Mouse (Mus musculus) limb, embryonic 13.5 days (tissue): ENCODE results near the gene Arid1a. TPM values are rescaled to one million over a fixed set of nuclear protein-coding genes. Genes with fewer than 3 reads are reported as not detected.

ENCODE experiments used
- ATAC-seq: fragments of 200-750 bp; cut with Nextera tagmentation; 2 replicates; pipeline ENCODE4 v1.8.0; 2017; ENCODE audit warnings: low read depth, moderate number of reproducible peaks, moderate TSS enrichment; ENCODE audit not compliant: low FRiP score
- H3K27ac ChIP-seq: fragments of 300-500 bp; sonication (generic); 2 replicates; pipeline ENCODE4 v1.5.1; 2015; ENCODE audit warnings: inconsistent platforms, mild to moderate bottlenecking, moderate library complexity
- H3K27me3 ChIP-seq: fragments of 300-500 bp; sonication (generic); 2 replicates; pipeline ENCODE4 v1.6.1; 2015; ENCODE audit warnings: mild to moderate bottlenecking, inconsistent platforms
- H3K36me3 ChIP-seq: fragments of 300-500 bp; sonication (generic); 2 replicates; pipeline ENCODE4 v1.6.1; 2015; ENCODE audit warnings: inconsistent platforms, mild to moderate bottlenecking, moderate library complexity
- H3K4me1 ChIP-seq: fragments of 300-500 bp; sonication (generic); 2 replicates; pipeline ENCODE4 v1.6.1; 2015; ENCODE audit warnings: inconsistent platforms
- H3K4me2 ChIP-seq: fragments of 300-500 bp; sonication (generic); replicated peaks from 2 replicates; pipeline ENCODE4 v1.6.1; 2015; ENCODE audit warnings: inconsistent platforms, mild to moderate bottlenecking, moderate library complexity
- H3K4me3 ChIP-seq: fragments of 300-500 bp; sonication (generic); 2 replicates; pipeline ENCODE4 v1.5.1; 2015; ENCODE audit warnings: moderate library complexity, mild to moderate bottlenecking, inconsistent platforms
- H3K9ac ChIP-seq: fragments of 300-500 bp; sonication (generic); 2 replicates; pipeline ENCODE4 v1.6.1; 2015; ENCODE audit warnings: mild to moderate bottlenecking, inconsistent platforms
- H3K9me3 ChIP-seq: fragments of 300-500 bp; sonication (generic); 2 replicates; pipeline ENCODE4 v1.6.1; 2016; ENCODE audit warnings: inconsistent platforms
- WGBS: fragments of 180-500 bp; shearing (Covaris S2); methylation state at CpG from one replicate; pipeline ENCODE4 v1.1.7; 2015; 5-methylcytosine and 5-hydroxymethylcytosine counted together
- polyA plus RNA-seq: library from polyadenylated mRNA; unstranded; fragments of >200 nt; fragmentation: Nextera tagmentation; extraction: Ambion mirVana; gene quantifications from 2 replicates; pipeline ENCODE4 v1.2.1, GENCODE M21; 2015

Gene Arid1a
- polyA plus RNA-seq = 34.0 and 35.8 TPM in 2 replicates

DNA sequence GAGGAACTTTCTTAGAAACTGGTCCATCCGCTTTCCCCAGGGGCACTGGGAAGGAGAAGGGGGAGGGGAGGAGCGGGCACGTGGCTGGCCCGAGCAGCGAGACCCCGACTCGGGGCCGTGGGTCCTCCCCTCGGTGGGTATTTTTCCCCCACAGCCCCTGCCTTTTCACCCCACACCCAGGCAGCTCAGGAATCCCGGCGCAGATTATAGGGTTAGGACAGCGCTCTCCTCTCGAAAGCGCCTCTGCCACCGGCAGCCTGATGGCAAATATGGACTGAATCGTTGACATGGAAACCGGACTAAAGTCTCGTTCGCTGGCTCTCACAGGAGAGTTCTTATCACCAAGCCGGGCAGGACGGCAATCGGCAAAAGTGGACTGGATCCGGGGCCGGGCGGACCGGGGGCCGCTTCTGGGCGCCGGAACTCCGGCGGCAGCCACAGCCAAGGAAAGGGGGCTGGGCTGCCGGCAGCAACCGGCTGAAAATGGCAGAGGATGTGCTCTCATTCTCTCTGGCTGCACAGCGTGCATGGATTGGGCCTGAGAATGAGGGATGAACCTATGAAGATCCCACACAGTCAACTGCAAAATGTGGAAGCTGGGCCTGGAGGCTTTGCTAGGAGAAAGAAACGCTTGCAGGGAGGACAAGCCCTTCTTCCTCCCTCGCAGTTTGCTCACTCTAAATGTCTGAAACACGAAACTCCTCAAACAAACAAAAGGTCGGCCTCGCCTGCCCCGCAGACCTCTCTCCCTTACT lies at the start of gene Arid1a:
Arid1a (minus strand) TSS at position 256 of the 755 bp plus-strand sequence.
- peaks cover 17% of the 10 kb centered on the region for H3K4me1 ChIP-seq
- peak within 1 kb of the TSS; percentile 100 for H3K4me3 ChIP-seq
- peak within 1 kb of the TSS; percentile 92 for H3K4me2 ChIP-seq
- WGBS = under 1% methylated on average over 40 of the region's 40 CpGs
- ATAC-seq = peak; percentile 45
- H3K27me3 ChIP-seq = no peaks in the 10 kb centered on the region
- H3K36me3 ChIP-seq = no peaks in the 10 kb centered on the region
- H3K9ac ChIP-seq = peak within 1 kb of the TSS; percentile 100
- H3K27ac ChIP-seq = peak within 1 kb of the TSS; percentile 100
- H3K9me3 ChIP-seq = no peaks in the 10 kb centered on the region

DNA sequence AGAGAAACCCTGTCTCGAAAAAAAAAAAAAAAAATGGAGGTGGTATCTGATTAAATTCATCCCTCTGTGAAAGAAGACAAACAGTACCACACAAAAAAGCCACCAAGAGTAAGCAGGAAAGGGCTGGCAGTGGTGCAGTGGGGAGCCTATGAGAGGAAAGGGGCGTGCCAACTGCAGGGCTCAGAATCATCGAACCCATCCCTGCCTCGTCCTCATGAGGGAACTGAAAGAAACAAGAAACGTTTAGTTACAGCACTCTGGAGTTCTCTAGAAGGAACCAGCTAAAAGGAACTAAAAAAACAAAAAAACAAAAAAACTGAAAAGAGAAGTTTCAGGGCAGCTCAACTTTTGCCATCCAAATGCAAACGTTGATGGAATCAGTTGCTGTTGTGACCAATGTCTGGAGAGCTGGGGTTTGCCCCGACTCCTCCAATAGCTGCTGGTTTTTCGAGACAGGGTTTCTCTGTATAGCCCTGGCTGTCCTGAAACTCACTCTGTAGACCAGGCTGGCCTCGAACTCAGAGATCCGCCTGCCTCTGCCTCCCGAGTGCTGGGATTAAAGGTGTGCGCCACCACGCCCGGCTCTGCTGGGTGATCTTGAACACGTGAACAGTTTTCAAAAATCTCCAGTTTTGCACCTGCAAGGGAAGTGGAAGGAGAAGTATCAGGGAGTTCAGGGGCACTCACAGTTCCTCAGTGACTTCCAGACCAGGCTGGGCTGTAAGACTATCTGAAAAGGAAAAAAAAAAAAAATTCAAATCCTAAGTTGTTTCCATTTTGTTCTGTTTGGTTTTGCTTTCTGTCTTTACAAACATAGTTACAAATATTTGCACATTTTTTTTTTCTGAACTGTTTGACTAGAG lies 48.1 kb upstream of the Arid1a start:
- no peak overlapping the region for H3K27ac ChIP-seq
- no peaks in the 10 kb centered on the region for H3K27me3 ChIP-seq
- no peak overlapping the region for H3K4me2 ChIP-seq
- H3K9me3 ChIP-seq = no peaks in the 10 kb centered on the region
- ATAC-seq = no peak
- H3K36me3 ChIP-seq = no peaks in the 10 kb centered on the region
- 73% methylated on average over 15 of the region's 15 CpGs for WGBS
- no peaks in the 10 kb centered on the region for H3K4me1 ChIP-seq
- H3K4me3 ChIP-seq = no peak overlapping the region
- H3K9ac ChIP-seq = no peak overlapping the region

DNA sequence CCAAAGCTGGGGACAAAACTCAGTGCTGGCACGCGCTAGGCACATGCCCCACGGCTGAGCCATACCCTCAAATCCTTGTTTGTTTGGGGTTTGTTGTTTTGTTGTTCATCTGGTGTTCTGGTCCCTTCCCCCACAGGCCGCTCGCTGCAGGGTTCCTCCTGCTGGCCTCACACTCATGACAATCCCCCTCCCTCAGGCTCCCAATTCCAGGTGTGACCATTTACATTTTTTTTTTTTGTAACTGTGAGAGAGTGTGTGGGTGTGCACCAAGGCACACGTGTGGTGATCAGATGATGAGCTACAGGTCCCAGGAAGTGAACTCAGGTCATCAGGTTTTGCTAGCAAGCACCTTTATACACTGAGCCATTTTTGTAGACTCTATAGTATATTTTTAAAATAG lies 44.0 kb upstream of the Arid1a start:
- Histone ChIP-seq H3K27ac (no peak overlapping the region), H3K9me3 (no peaks in the 10 kb centered on the region), H3K4me1 (no peaks in the 10 kb centered on the region), H3K9ac (no peak overlapping the region), H3K27me3 (no peaks in the 10 kb centered on the region), H3K36me3 (no peaks in the 10 kb centered on the region), H3K4me3 (no peak overlapping the region), H3K4me2 (no peak overlapping the region)
- WGBS = 24% methylated on average over 6 of the region's 6 CpGs
- no peak for ATAC-seq

DNA sequence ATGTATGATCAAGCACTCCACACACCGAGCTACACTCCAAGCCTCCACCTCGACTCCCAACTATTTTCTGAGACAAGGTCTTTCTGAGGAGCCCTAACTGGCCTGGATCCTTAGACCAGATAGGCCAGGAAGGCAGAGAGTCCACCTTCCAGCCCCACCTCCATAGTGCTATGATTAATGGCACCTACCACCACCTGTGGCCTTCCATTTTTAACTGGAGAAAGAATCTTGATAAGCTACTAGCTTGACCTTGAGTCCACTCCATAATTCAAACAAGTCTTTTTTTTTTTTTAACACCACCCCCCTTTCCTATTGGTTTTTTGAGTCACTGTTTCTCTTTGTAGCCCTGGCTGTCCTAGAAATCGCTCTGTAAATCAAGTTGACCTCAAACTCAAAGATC lies 36.7 kb upstream of the Arid1a start:
- WGBS = 89% methylated on average over 3 of the region's 3 CpGs
- Histone ChIP-seq H3K4me2 (no peak overlapping the region), H3K27me3 (no peaks in the 10 kb centered on the region), H3K36me3 (no peaks in the 10 kb centered on the region), H3K9ac (no peak overlapping the region), H3K4me3 (no peak overlapping the region), H3K4me1 (no peaks in the 10 kb centered on the region), H3K9me3 (no peaks in the 10 kb centered on the region), H3K27ac (no peak overlapping the region)
- ATAC-seq = no peak

DNA sequence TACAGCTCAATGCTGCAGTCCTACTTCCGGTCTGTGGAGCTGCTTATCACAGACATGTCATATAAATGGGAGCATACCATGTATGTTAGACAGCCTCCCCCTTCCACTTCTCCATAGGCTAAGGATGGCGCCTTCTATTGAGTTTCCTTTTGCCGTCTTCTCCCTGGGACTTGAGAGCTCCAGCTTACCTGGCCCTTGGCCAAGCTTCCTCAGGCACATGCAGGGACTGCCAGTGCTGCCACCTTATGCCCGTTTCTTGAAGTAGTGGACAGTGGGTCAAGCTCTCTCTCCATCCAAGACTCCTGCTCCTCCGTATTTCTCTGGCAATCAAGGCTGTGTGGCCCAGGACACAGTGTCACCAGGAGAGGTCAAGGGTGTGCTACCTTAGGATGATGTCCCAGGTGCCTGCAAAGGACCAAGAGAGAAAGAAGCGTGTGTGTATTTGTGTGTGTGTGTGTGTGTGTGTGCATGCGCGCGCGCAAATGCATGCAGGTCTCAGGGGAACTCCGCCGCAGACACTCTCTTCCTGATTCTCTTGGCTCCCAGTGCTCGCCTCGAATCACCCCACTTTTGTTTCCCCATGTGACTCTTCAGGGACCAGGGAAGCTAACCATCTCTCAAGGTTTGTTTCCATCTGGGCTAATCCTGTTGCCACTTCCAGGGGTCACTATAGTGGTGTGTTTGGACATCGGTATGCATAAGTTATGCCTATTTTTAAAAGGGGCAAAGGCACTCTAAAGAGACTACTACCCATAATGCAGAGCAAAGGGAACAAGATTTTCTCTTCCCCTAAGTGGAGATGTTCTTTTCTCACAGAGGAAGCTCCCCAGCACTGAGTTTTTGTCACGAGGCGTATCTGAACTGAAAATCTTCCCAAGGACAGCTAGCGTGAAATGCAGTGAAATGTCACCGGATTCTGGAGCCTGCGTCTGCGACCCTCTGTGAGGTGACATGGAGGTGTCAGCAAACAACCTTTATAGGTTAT lies 18.3 kb upstream of the Arid1a start:
- Histone ChIP-seq H3K9me3 (no peaks in the 10 kb centered on the region), H3K27me3 (no peaks in the 10 kb centered on the region), H3K4me2 (no peak overlapping the region), H3K27ac (no peak overlapping the region), H3K4me1 (no peaks in the 10 kb centered on the region), H3K4me3 (no peak overlapping the region), H3K9ac (no peak overlapping the region), H3K36me3 (no peaks in the 10 kb centered on the region)
- no peak for ATAC-seq
- WGBS = 84% methylated on average over 21 of the region's 21 CpGs

DNA sequence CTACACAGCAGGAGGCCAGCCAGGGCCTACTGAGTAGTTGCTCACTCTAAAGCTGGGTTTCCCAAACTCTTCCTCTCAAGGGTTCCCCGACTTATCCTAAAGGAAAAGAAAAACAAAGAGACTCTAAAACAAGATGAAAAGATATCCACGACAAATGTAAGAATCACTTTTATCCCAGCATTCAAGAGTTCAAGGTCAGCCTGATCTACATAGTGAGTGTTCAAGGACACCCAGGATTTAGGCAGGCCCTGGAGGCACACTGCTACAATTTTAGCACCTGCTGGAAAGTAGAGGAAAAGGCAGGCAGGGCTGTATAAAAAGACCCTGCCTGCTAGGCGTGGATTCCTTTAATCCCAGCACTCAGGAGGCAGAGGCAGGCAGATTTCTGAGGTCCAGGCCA lies 12.6 kb upstream of the Arid1a start:
- Histone ChIP-seq H3K9ac (no peak overlapping the region), H3K4me3 (no peak overlapping the region), H3K9me3 (no peaks in the 10 kb centered on the region), H3K4me2 (no peak overlapping the region), H3K27me3 (no peaks in the 10 kb centered on the region), H3K36me3 (no peaks in the 10 kb centered on the region), H3K27ac (no peak overlapping the region), H3K4me1 (no peaks in the 10 kb centered on the region)
- no peak for ATAC-seq
- WGBS = 83% methylated on average over 3 of the region's 3 CpGs

DNA sequence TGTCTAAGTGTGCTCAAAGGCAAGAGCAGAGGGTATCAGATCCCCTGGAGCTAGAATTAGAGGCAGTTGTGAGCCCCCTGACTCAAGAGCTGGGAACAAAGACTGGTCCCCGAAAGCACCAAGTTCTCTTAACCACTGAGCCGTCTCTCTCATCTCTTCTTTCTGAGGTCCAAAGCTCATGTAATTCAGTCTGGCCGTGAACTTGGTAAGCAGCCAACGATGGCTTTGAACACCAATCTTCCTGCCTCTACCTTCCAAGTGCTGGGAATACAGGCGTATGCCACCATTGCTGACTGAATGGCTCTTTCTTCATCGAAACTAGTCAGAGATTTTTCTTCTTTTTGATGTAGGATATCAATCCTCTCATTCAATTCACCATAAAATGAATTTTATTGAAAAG lies 6.5 kb upstream of the Arid1a start:
- H3K4me2 ChIP-seq = no peak overlapping the region
- H3K4me3 ChIP-seq = no peak overlapping the region
- no peaks in the 10 kb centered on the region for H3K27me3 ChIP-seq
- ATAC-seq = no peak
- no peaks in the 10 kb centered on the region for H3K9me3 ChIP-seq
- no peaks in the 10 kb centered on the region for H3K36me3 ChIP-seq
- H3K9ac ChIP-seq = no peak overlapping the region
- no peaks in the 10 kb centered on the region for H3K4me1 ChIP-seq
- H3K27ac ChIP-seq = no peak overlapping the region
- WGBS = 69% methylated on average over 6 of the region's 6 CpGs

DNA sequence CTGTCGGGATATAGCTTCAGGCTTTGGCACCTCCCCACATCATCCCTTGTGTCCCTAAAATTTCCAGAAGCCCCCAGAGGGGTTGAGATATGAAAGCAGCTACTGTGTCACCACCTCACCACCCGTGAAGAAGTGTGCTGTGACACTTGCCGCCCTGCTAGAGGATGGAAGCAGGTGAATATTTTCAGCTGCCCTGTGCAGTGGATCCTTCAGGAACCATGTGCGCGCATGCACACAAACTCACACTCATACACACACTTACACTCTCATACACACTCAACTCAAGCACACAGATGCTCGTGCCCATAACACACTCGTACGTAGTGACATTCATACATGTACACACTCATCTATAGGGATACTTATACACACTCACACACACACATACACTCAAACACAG lies 3.1 kb upstream of the Arid1a start:
- Histone ChIP-seq H3K36me3 (no peaks in the 10 kb centered on the region), H3K27me3 (no peaks in the 10 kb centered on the region), H3K4me1 (peaks cover 16% of the 10 kb centered on the region), H3K4me3 (no peak overlapping the region), H3K4me2 (no peak overlapping the region), H3K9ac (no peak overlapping the region), H3K27ac (no peak overlapping the region), H3K9me3 (no peaks in the 10 kb centered on the region)
- ATAC-seq = no peak
- WGBS = 90% methylated on average over 8 of the region's 8 CpGs

DNA sequence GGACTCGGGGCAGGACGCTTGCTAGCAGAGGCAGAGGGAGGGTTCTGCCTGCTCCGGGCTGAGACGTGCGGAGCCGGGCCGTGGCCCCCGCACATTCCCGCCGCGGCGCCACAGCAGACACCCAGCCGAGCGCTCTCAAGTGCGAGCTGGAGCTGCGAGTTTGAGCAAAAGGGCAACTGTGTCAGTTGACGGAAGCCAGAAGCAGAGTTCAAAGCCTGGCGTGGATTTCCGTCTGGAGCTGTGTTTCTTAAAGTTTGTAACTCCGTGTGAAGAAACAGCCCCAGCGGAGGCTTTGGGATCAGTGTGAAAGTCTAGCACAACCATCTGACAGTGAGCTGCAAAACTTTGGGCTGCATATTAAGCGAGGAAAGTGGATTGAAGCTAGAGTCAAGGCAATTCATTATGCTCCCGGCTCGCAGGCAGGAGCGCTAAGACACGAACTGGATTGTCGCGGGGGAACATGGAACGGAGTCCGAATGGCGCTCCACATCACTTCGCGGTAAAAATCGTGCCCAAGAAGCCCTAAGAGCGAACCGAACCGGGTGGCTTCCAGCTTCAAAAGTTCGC lies 783 bp upstream of the Arid1a start:
- peak overlapping the region; percentile 100 for H3K4me3 ChIP-seq
- peaks cover 17% of the 10 kb centered on the region for H3K4me1 ChIP-seq
- peak overlapping the region; percentile 100 for H3K9ac ChIP-seq
- no peaks in the 10 kb centered on the region for H3K27me3 ChIP-seq
- H3K9me3 ChIP-seq = no peaks in the 10 kb centered on the region
- WGBS = under 1% methylated on average over 38 of the region's 38 CpGs
- peak; percentile 30 for ATAC-seq
- H3K36me3 ChIP-seq = no peaks in the 10 kb centered on the region
- H3K27ac ChIP-seq = peak overlapping the region; percentile 100
- H3K4me2 ChIP-seq = peak overlapping the region; percentile 92

DNA sequence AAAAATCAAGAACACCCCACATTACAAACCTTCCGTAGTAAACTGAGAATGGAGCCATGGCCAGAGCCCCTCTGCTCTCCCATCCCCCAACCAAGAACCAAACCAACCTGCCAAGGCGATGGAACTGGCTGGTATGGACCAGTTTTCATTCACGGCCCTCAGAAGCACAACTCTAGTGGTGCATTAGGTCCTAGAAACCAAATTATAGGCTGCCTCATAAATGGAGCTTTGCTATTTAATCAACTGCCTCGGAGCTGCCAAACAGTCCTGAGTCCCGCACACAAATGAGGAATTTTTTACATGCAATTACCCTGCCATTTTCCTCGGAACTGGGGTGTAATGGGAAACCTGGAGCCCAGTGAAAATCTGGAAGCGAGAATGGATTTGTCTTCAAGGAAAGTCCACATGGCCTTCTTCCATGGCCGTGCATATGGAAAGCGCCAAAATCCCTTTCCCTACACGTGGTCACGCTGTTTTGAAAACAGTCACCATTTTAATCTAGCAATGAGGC lies 653 bp downstream of the Arid1a start:
- Histone ChIP-seq H3K27ac (peak overlapping the region; percentile 100), H3K4me2 (peak overlapping the region; percentile 92), H3K27me3 (no peaks in the 10 kb centered on the region), H3K9me3 (no peaks in the 10 kb centered on the region), H3K4me1 (peaks cover 18% of the 10 kb centered on the region), H3K36me3 (no peaks in the 10 kb centered on the region), H3K4me3 (peak overlapping the region; percentile 100), H3K9ac (peak overlapping the region; percentile 100; the same call in 1 of the 2 replicates)
- no peak for ATAC-seq
- 3% methylated on average over 11 of the region's 11 CpGs for WGBS
